In the genomic region with DNA sequence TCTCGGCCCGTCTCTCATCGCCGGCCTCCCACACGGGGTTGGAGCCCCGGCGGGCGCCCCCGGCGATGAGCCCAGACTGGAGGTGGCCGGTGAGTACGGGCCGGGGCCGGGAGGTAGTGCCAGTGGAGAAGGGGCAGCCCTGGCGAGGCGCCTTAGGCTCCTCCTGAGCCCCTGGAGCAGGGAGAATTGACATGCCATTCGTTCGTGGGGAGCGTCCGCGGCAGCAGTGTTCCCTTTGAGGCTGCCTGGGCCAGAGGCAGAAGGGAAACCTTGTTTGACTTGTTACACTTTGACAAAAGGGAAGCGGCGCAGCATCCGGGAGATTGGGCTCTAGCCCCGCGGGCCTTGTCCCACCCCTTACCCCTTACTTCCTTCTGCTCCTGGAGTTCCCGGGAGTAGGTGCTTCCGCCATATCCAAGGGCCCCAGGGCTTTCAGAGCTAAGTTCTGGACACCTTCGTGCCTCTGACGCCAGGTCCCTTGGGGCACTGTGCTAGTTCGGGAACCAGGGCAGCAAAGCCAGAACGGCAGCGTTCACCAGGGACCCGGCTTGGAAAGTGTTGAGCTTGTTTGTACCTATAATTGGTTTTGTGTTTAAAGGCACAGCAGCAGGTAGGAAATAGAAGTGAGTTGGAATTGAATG, we compare ENCODE assay signal across 8 mouse cellular contexts. TPM values are rescaled to one million over a fixed set of nuclear protein-coding genes. Genes with fewer than 3 reads are reported as not detected.
DNase-seq lines count a peak whose midpoint lies in the region; ATAC-seq and TF ChIP-seq lines count a peak whose summit lies in the region.

No protein-coding gene starts in this region.

- H3K36me3 ChIP-seq in erythroblast, embryonic 14.5 days (ENCODE audit: control insufficient read depth) = peaks cover 38% of the 10 kb centered on the region
- peaks cover 3% of the 10 kb centered on the region; the same call in 1 of the 2 replicates for H3K36me3 ChIP-seq in forebrain, embryonic 16.5 days (ENCODE audit: control insufficient read depth, insufficient read depth)
- H3K36me3 ChIP-seq in hindbrain, embryonic 12.5 days = peaks cover 21% of the 10 kb centered on the region
- H3K36me3 ChIP-seq in small intestine, adult 2 months (ENCODE audit: control insufficient read depth, insufficient read depth, low read length) = peaks cover 13% of the 10 kb centered on the region

- TF ChIP-seq POLR2A in brain, embryonic 14.5 days (IDR thresholded peaks at IDR 0.05; ENCODE audit: borderline replicate concordance, extremely low read depth, insufficient read depth, insufficient read length, poor library complexity, severe bottlenecking) = no peak
- TF ChIP-seq POLR2A in small intestine, adult 2 months (IDR thresholded peaks at IDR 0.05; ENCODE audit: low read depth, low read length) = no peak; the same call in 1 of the 2 replicates

- under 1% methylated on average over 33 of the region's 34 CpGs for WGBS in forebrain, embryonic 16.5 days
- under 1% methylated on average over 28 of the region's 34 CpGs for WGBS in hindbrain, embryonic 12.5 days
- under 1% methylated on average over 34 of the region's 34 CpGs for WGBS in small intestine, adult 2 months

- peak; percentile 17 for DNase-seq in brain, embryonic 14.5 days (ENCODE audit: low read depth)
- DNase-seq in left cerebral cortex, postnatal 4 days = peak; percentile 50

- ATAC-seq in erythroblast, adult 5-6 weeks (replicated peaks; ENCODE audit: low FRiP score, poor library complexity, severe bottlenecking) = no peak
- no peak for ATAC-seq in forebrain, embryonic 16.5 days
- ATAC-seq in hindbrain, embryonic 12.5 days (ENCODE audit: low FRiP score) = no peak; the same call in 1 of the 2 replicates
- ATAC-seq in megakaryocyte progenitor cell, adult 5-6 weeks (replicated peaks; ENCODE audit: poor library complexity) = peak; percentile 14

- H3K4me2 ChIP-seq in forebrain, embryonic 16.5 days (ENCODE audit: low read length) = peak overlapping the region; percentile 87
- peak overlapping the region; percentile 100 for H3K4me2 ChIP-seq in hindbrain, embryonic 12.5 days (replicated peaks)

- peaks cover 39% of the 10 kb centered on the region for H3K4me1 ChIP-seq in erythroblast, embryonic 14.5 days (ENCODE audit: control insufficient read depth)
- peaks cover 21% of the 10 kb centered on the region for H3K4me1 ChIP-seq in forebrain, embryonic 16.5 days (replicated peaks; ENCODE audit: control insufficient read depth, insufficient read depth, low read length)
- peaks cover 21% of the 10 kb centered on the region for H3K4me1 ChIP-seq in hindbrain, embryonic 12.5 days
- H3K4me1 ChIP-seq in small intestine, adult 2 months (ENCODE audit: control insufficient read depth, insufficient read depth, insufficient read length, low read length) = peaks cover under 1% of the 10 kb centered on the region; the same call in 1 of the 2 replicates

- peaks cover 5% of the 10 kb centered on the region for H3K27me3 ChIP-seq in erythroblast, embryonic 14.5 days (ENCODE audit: control insufficient read depth)
- no peaks in the 10 kb centered on the region for H3K27me3 ChIP-seq in forebrain, embryonic 16.5 days (replicated peaks; ENCODE audit: control insufficient read depth, insufficient read depth, low read length)
- H3K27me3 ChIP-seq in hindbrain, embryonic 12.5 days = no peaks in the 10 kb centered on the region
- no peaks in the 10 kb centered on the region for H3K27me3 ChIP-seq in small intestine, adult 2 months (ENCODE audit: control insufficient read depth, insufficient read depth, low read length)

- peak overlapping the region; percentile 89 for H3K4me3 ChIP-seq in erythroblast, embryonic 14.5 days (replicated peaks)
- peak overlapping the region; percentile 88 for H3K4me3 ChIP-seq in forebrain, embryonic 16.5 days (replicated peaks; ENCODE audit: low read length)
- H3K4me3 ChIP-seq in hindbrain, embryonic 12.5 days = peak overlapping the region; percentile 84
- H3K4me3 ChIP-seq in small intestine, adult 2 months (ENCODE audit: low read depth, low read length) = peak overlapping the region; percentile 97

- TF ChIP-seq CTCF in brain, embryonic 14.5 days (IDR thresholded peaks at IDR 0.05; ENCODE audit: borderline replicate concordance, extremely low read depth, insufficient read depth, insufficient read length) = no peak
- no peak for TF ChIP-seq CTCF in small intestine, adult 2 months (IDR thresholded peaks at IDR 0.05; ENCODE audit: extremely low read depth, insufficient read length, insufficient replicate concordance, low read depth, low read length)

- intact Hi-C loops in left cerebral cortex, postnatal 4 days (cut with DNase I) = no loop called here

- H3K9me3 ChIP-seq in erythroblast, embryonic 14.5 days (ENCODE audit: control insufficient read depth, low read length) = no peaks in the 10 kb centered on the region
- no peaks in the 10 kb centered on the region for H3K9me3 ChIP-seq in forebrain, embryonic 16.5 days (ENCODE audit: control insufficient read depth, low read length)
- no peaks in the 10 kb centered on the region for H3K9me3 ChIP-seq in hindbrain, embryonic 12.5 days (replicated peaks)

- H3K27ac ChIP-seq in forebrain, embryonic 16.5 days (ENCODE audit: low read length) = peak overlapping the region; percentile 97
- peak overlapping the region; percentile 98 for H3K27ac ChIP-seq in hindbrain, embryonic 12.5 days
- peak overlapping the region; percentile 99 for H3K27ac ChIP-seq in small intestine, adult 2 months (ENCODE audit: insufficient read depth, low read depth, low read length)

- peak overlapping the region; percentile 84 for H3K9ac ChIP-seq in forebrain, embryonic 16.5 days (replicated peaks; ENCODE audit: low read depth, low read length)
- H3K9ac ChIP-seq in hindbrain, embryonic 12.5 days = peak overlapping the region; percentile 96

RNA-seq across cellular contexts. Expression of a gene that starts 0.7 kb away (rescaled TPM):
- 6.0 and 6.8 TPM in 2 replicates for polyA plus RNA-seq in erythroblast, embryonic 14.5 days (2012)
- 12.1 and 19.2 TPM in 2 replicates for total RNA-seq in erythroblast, adult 5-6 weeks (2015; ENCODE audit: low replicate concordance)
- total RNA-seq in erythroblast, adult 5-6 weeks (2017; ENCODE audit: low replicate concordance) = 14.3 and 16.0 TPM in 2 replicates
- polyA plus RNA-seq in brain, embryonic 14.5 days (2012; rRNA removed) = 34.5 and 37.3 TPM in 2 replicates
- polyA plus RNA-seq in forebrain, embryonic 16.5 days (2015; fragmentation: Nextera tagmentation; extraction: Ambion mirVana) = 19.9 and 20.3 TPM in 2 replicates
- polyA plus RNA-seq in hindbrain, embryonic 12.5 days (2016; fragmentation: Nextera tagmentation; extraction: Ambion mirVana) = 28.2 and 28.4 TPM in 2 replicates
- 10 to 100 TPM; 32.8 TPM for total RNA-seq in left cerebral cortex, postnatal 4 days (2021)
- total RNA-seq in megakaryocyte progenitor cell, adult 5-6 weeks (2015) = 33.9 and 34.7 TPM in 2 replicates
- 36.6 and 39.0 TPM in 2 replicates for total RNA-seq in megakaryocyte progenitor cell, adult 5-6 weeks (2017)
- 7.4 and 12.9 TPM in 2 replicates for polyA plus RNA-seq in small intestine, adult 2 months (2012; rRNA removed)

RNA-seq across cellular contexts. Expression of a gene that starts 19.2 kb away (rescaled TPM):
- 0.56 and 0.83 TPM in 2 replicates for polyA plus RNA-seq in erythroblast, embryonic 14.5 days (2012)
- total RNA-seq in erythroblast, adult 5-6 weeks (2015; ENCODE audit: low replicate concordance) = 0.63 and 3.1 TPM in 2 replicates
- total RNA-seq in erythroblast, adult 5-6 weeks (2017; ENCODE audit: low replicate concordance) = 7.6 TPM in 1 of 2 replicates, not detected in the other
- 13.2 and 25.0 TPM in 2 replicates for polyA plus RNA-seq in brain, embryonic 14.5 days (2012; rRNA removed)
- polyA plus RNA-seq in forebrain, embryonic 16.5 days (2015; fragmentation: Nextera tagmentation; extraction: Ambion mirVana) = 11.3 and 11.9 TPM in 2 replicates
- polyA plus RNA-seq in hindbrain, embryonic 12.5 days (2016; fragmentation: Nextera tagmentation; extraction: Ambion mirVana) = 11.1 and 12.0 TPM in 2 replicates
- total RNA-seq in left cerebral cortex, postnatal 4 days (2021) = 1 to 10 TPM; 8.8 to 9.4 TPM
- 12.7 and 13.4 TPM in 2 replicates for total RNA-seq in megakaryocyte progenitor cell, adult 5-6 weeks (2015)
- 4.1 and 9.7 TPM in 2 replicates for total RNA-seq in megakaryocyte progenitor cell, adult 5-6 weeks (2017)
- 7.9 and 10.9 TPM in 2 replicates for polyA plus RNA-seq in small intestine, adult 2 months (2012; rRNA removed)

RNA-seq across cellular contexts. Expression of a gene that starts 25.5 kb away (rescaled TPM):
- polyA plus RNA-seq in erythroblast, embryonic 14.5 days (2012) = 0.02 and 0.03 TPM in 2 replicates
- 0.42 TPM in 1 of 2 replicates, not detected in the other for total RNA-seq in erythroblast, adult 5-6 weeks (2015; ENCODE audit: low replicate concordance)
- 0.51 and 2.1 TPM in 2 replicates for total RNA-seq in erythroblast, adult 5-6 weeks (2017; ENCODE audit: low replicate concordance)
- 2.1 and 4.2 TPM in 2 replicates for polyA plus RNA-seq in brain, embryonic 14.5 days (2012; rRNA removed)
- 0.32 and 1.4 TPM in 2 replicates for polyA plus RNA-seq in forebrain, embryonic 16.5 days (2015; fragmentation: Nextera tagmentation; extraction: Ambion mirVana)
- 0.39 and 0.42 TPM in 2 replicates for polyA plus RNA-seq in hindbrain, embryonic 12.5 days (2016; fragmentation: Nextera tagmentation; extraction: Ambion mirVana)
- total RNA-seq in left cerebral cortex, postnatal 4 days (2021) = 1 to 10 TPM; 7.3 to 8.3 TPM
- total RNA-seq in megakaryocyte progenitor cell, adult 5-6 weeks (2015) = 0.49 TPM in 1 of 2 replicates, not detected in the other
- total RNA-seq in megakaryocyte progenitor cell, adult 5-6 weeks (2017) = not detected in 2 replicates
- not detected in 2 replicates for polyA plus RNA-seq in small intestine, adult 2 months (2012; rRNA removed)

RNA-seq across cellular contexts. Expression of a gene that starts 36.2 kb away (rescaled TPM):
- polyA plus RNA-seq in erythroblast, embryonic 14.5 days (2012) = 0.19 and 0.31 TPM in 2 replicates
- 4.6 and 6.5 TPM in 2 replicates for total RNA-seq in erythroblast, adult 5-6 weeks (2015; ENCODE audit: low replicate concordance)
- 7.1 and 11.8 TPM in 2 replicates for total RNA-seq in erythroblast, adult 5-6 weeks (2017; ENCODE audit: low replicate concordance)
- polyA plus RNA-seq in brain, embryonic 14.5 days (2012; rRNA removed) = 62.7 and 64.7 TPM in 2 replicates
- polyA plus RNA-seq in forebrain, embryonic 16.5 days (2015; fragmentation: Nextera tagmentation; extraction: Ambion mirVana) = 78.9 and 99.3 TPM in 2 replicates
- 72.5 and 78.4 TPM in 2 replicates for polyA plus RNA-seq in hindbrain, embryonic 12.5 days (2016; fragmentation: Nextera tagmentation; extraction: Ambion mirVana)
- total RNA-seq in left cerebral cortex, postnatal 4 days (2021) = 100 to 1,000 TPM in 1 of 2 experiments, 10 to 100 TPM in 1; 94.4 to 104 TPM
- 10.2 and 15.2 TPM in 2 replicates for total RNA-seq in megakaryocyte progenitor cell, adult 5-6 weeks (2015)
- total RNA-seq in megakaryocyte progenitor cell, adult 5-6 weeks (2017) = 16.6 and 24.3 TPM in 2 replicates
- polyA plus RNA-seq in small intestine, adult 2 months (2012; rRNA removed) = 16.6 and 19.2 TPM in 2 replicates
